12 mouse cellular contexts compared by ENCODE assay signal in the genomic region with DNA sequence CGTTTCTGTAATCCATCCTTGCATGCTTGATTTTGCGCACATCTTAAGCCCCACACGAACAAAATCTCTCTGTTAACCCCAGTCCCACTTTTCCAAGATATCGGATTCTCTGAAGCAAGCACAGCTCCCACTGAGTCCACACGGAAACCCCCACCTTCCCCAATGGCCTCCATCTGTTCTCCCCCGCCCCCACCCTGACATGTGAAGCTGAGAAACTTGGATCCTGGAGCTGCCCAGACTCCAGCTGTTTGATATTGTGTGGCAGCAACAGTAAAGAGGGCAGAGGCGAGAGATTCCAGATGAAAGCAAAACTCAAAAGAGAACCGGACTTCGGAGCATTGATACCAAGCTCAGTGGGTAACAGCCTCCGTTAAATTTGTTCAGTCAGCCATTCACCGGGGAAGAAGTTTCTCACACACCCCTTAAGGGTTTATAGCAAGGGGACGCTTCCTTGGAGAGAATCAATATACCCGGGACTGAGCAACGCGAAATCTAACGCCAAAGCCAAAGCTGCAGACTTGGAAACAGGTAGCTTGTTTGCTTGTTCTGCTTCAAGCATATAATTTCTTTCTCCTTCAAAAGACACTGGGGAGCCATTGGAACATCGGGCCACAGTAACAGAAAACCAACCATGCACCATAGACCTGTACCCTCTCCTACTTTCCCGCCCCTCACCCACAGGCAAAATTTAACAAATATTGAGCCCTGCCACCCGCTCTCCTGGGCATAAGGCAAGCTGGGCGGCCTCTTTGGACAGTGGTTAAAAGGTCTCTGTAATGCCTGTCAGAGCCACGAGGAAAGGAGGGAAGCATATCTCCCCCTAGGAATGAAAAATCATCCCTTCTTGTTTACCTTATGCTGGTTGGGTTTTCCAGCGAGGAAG. TPM values are rescaled to one million over a fixed set of nuclear protein-coding genes. Genes with fewer than 3 reads are reported as not detected.
DNase-seq lines count a peak whose midpoint lies in the region; ATAC-seq lines count a peak whose summit lies in the region.
"Had no signal": no experiment of that assay in that cellular context is flagged by ENCODE, and none has a peak within 500 bp of the region (broad histone marks: within the 10 kb centered on the region; RNA-seq: fewer than 3 reads in every experiment).

No protein-coding gene starts in this region.

- 52% methylated on average over 22 of the region's 22 CpGs for WGBS in heart, embryonic 11.5 days (ENCODE audit: insufficient replicate concordance)
- 35% methylated on average over 22 of the region's 22 CpGs for WGBS in embryonic facial prominence, embryonic 10.5 days
- 28% methylated on average over 22 of the region's 22 CpGs for WGBS in hindbrain, embryonic 10.5 days
- 12% methylated on average over 22 of the region's 22 CpGs for WGBS in midbrain, embryonic 16.5 days

- no peak overlapping the region for H3K27ac ChIP-seq in heart, embryonic 11.5 days (ENCODE audit: low read depth, low read length)
- peak overlapping the region; percentile 48 for H3K27ac ChIP-seq in embryonic facial prominence, embryonic 10.5 days (replicated peaks)
- peak overlapping the region; percentile 84 for H3K27ac ChIP-seq in hindbrain, embryonic 10.5 days
- no peak overlapping the region for H3K27ac ChIP-seq in midbrain, embryonic 16.5 days (ENCODE audit: low read length)

- H3K4me2 ChIP-seq in heart, embryonic 11.5 days = 0 out of 2 replicates have a peak overlapping the region, but pooled peaks have one; percentile 8
- H3K4me2 ChIP-seq in midbrain, embryonic 16.5 days (ENCODE audit: low read length) = peak overlapping the region; percentile 50

- no peak for ATAC-seq in heart, embryonic 11.5 days (replicated peaks; ENCODE audit: insufficient number of reproducible peaks, low FRiP score, low TSS enrichment)
- peak; percentile 68; the same call in 1 of the 2 replicates for ATAC-seq in midbrain, embryonic 16.5 days

- H3K9me3 ChIP-seq in heart, embryonic 11.5 days (replicated peaks; ENCODE audit: control insufficient read depth, low read length) = no peaks in the 10 kb centered on the region
- 0 out of 2 replicates have a peak, but pooled peaks cover 3% of the 10 kb centered on the region for H3K9me3 ChIP-seq in embryonic facial prominence, embryonic 10.5 days
- no peaks in the 10 kb centered on the region for H3K9me3 ChIP-seq in hindbrain, embryonic 10.5 days
- no peaks in the 10 kb centered on the region for H3K9me3 ChIP-seq in midbrain, embryonic 16.5 days (replicated peaks; ENCODE audit: control insufficient read depth, low read length, poor library complexity, severe bottlenecking)

- intact Hi-C loops in heart, postnatal 10 days (cut with DNase I) = no loop called here

- no peaks in the 10 kb centered on the region for H3K36me3 ChIP-seq in heart, embryonic 11.5 days (ENCODE audit: control insufficient read depth, insufficient read depth, low read length)
- H3K36me3 ChIP-seq in embryonic facial prominence, embryonic 10.5 days (replicated peaks) = no peaks in the 10 kb centered on the region
- H3K36me3 ChIP-seq in hindbrain, embryonic 10.5 days = no peaks in the 10 kb centered on the region
- H3K36me3 ChIP-seq in midbrain, embryonic 16.5 days (ENCODE audit: control insufficient read depth, insufficient read depth, low read length) = no peaks in the 10 kb centered on the region

- H3K4me3 ChIP-seq in heart, embryonic 11.5 days (ENCODE audit: low read depth, low read length) = no peak overlapping the region
- H3K4me3 ChIP-seq in embryonic facial prominence, embryonic 10.5 days = peak overlapping the region; percentile 36
- H3K4me3 ChIP-seq in hindbrain, embryonic 10.5 days = peak overlapping the region; percentile 38
- H3K4me3 ChIP-seq in midbrain, embryonic 16.5 days (ENCODE audit: low read depth, low read length) = peak overlapping the region; percentile 31

- H3K4me1 ChIP-seq in heart, embryonic 11.5 days (ENCODE audit: control insufficient read depth, insufficient read depth, low read length) = no peaks in the 10 kb centered on the region
- peaks cover 29% of the 10 kb centered on the region for H3K4me1 ChIP-seq in embryonic facial prominence, embryonic 10.5 days
- peaks cover 33% of the 10 kb centered on the region for H3K4me1 ChIP-seq in hindbrain, embryonic 10.5 days (replicated peaks)
- H3K4me1 ChIP-seq in midbrain, embryonic 16.5 days (ENCODE audit: control insufficient read depth, insufficient read depth, low read length) = peaks cover 11% of the 10 kb centered on the region; the same call in 1 of the 2 replicates

- no peak for DNase-seq in heart, postnatal 10 days
- DNase-seq in embryonic facial prominence, embryonic 10.5 days (ENCODE audit: low spot score) = peak; percentile 61
- peak; percentile 50 for DNase-seq in hindbrain, embryonic 10.5 days (ENCODE audit: low spot score)
- no peak for DNase-seq in right cerebral cortex, postnatal 25 days
- DNase-seq in spleen, adult 18-20 months = no peak
- no peak for DNase-seq in adrenal gland, postnatal 36 days
- DNase-seq: adrenal gland, adult 2 months; kidney, adult 18-20 months; lung, postnatal 14 days had no signal

- H3K27me3 ChIP-seq in heart, embryonic 11.5 days (ENCODE audit: control insufficient read depth, insufficient read depth, low read length) = no peaks in the 10 kb centered on the region
- no peaks in the 10 kb centered on the region; the same call in 1 of the 2 replicates for H3K27me3 ChIP-seq in embryonic facial prominence, embryonic 10.5 days (replicated peaks; ENCODE audit: low read depth, poor library complexity, severe bottlenecking)
- H3K27me3 ChIP-seq in hindbrain, embryonic 10.5 days (ENCODE audit: insufficient read depth, poor library complexity, severe bottlenecking) = no peaks in the 10 kb centered on the region; the same call in 1 of the 2 replicates
- no peaks in the 10 kb centered on the region; the same call in 1 of the 2 replicates for H3K27me3 ChIP-seq in midbrain, embryonic 16.5 days (ENCODE audit: control insufficient read depth, insufficient read depth, low read depth, low read length)
- H3K27me3 ChIP-seq: CH12.LX had no signal

- H3K9ac ChIP-seq in heart, embryonic 11.5 days (ENCODE audit: low read depth, low read length) = no peak overlapping the region
- 0 out of 2 replicates have a peak overlapping the region, but pooled peaks have one; percentile 23 for H3K9ac ChIP-seq in midbrain, embryonic 16.5 days (ENCODE audit: low read depth, low read length)

RNA-seq across cellular contexts. Expression of gene Boc, which starts 6.9 kb away (rescaled TPM):
- polyA plus RNA-seq in heart, embryonic 11.5 days (2014; fragmentation: Nextera tagmentation; extraction: Ambion mirVana) = 8.7 and 8.9 TPM in 2 replicates
- 1 to 10 TPM; 9.0 to 9.4 TPM for total RNA-seq in heart, postnatal 10 days (2021)
- polyA plus RNA-seq in embryonic facial prominence, embryonic 10.5 days (2016; fragmentation: Nextera tagmentation; extraction: Ambion mirVana) = 14.2 and 14.3 TPM in 2 replicates
- 36.0 and 43.9 TPM in 2 replicates for polyA plus RNA-seq in hindbrain, embryonic 10.5 days (2016; fragmentation: Nextera tagmentation; extraction: Ambion mirVana)
- polyA plus RNA-seq in midbrain, embryonic 16.5 days (2015; fragmentation: Nextera tagmentation; extraction: Ambion mirVana) = 7.3 and 10.5 TPM in 2 replicates
- total RNA-seq in adrenal gland, postnatal 36 days (2021) = 10 to 100 TPM; 42.4 to 82.2 TPM

Comparison
In these comparisons a context has a peak if more than half of its experiments do, and no peak if none do; other contexts are left out.
1. H3K27ac ChIP-seq: peak in embryonic facial prominence, embryonic 10.5 days (single experiment) and hindbrain, embryonic 10.5 days (single experiment); none in heart, embryonic 11.5 days (single experiment) and midbrain, embryonic 16.5 days (single experiment).
2. DNase-seq: peak in embryonic facial prominence, embryonic 10.5 days (single experiment) and hindbrain, embryonic 10.5 days (single experiment); none in heart, postnatal 10 days (0 of 2), right cerebral cortex, postnatal 25 days (single experiment), spleen, adult 18-20 months (0 of 2) and adrenal gland, postnatal 36 days (0 of 2).